Mouse (Mus musculus) embryonic stem cell, embryonic (primary cell): ENCODE measurements around the gene Ppm1d.

ENCODE experiments used
- CTCF ChIA-PET, 4 experiments: fragments of 300-600 bp in 2 of 4; fragments of 350-600 bp in 2 of 4; sonication (Branson Sonifier 250); formaldehyde crosslinking; loops; one replicate each; lab custom pipeline; 2022; ENCODE audit warnings: inconsistent platforms in 2 of 4; lab: Charles Lee
- POLR2A ChIA-PET, 4 experiments: fragments of 300-600 bp in 2 of 4; fragments of 350-600 bp in 2 of 4; sonication (Branson Sonifier 250); formaldehyde crosslinking; loops; one replicate each; lab custom pipeline; 2022; ENCODE audit warnings: antibody characterized with exemption in 4 of 4, inconsistent platforms in 1 of 4; lab: Charles Lee

Gene Ppm1d

DNA sequence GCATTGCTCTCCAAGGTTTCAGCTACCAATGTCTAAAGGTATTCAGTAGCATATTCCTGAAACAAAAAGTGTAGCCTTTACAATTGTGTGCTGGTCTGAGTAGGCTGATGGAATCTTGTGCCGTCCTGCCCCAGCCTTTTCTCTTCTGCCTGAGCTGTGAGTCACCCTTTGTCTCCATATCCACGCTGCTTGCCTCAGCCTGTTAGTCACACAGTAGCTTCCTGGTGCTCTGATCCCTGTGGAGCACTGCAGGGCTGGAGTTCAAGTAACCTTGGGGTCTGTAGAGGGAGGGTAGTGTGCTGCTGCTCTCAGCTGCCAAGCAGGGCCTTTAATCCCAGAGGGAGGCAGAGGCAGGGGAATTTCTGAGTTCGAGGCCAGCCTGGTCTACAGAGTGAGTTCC, 56.8 kb downstream of the Ppm1d start:
- ChIA-PET CTCF (interaction anchor here in 2 of 4 experiments (0.9 to 1.1 kb wide), 3 partner anchors 14 to 15 kb away, joined by 3 read pairs; partner anchors contain the start of gene Bcas3 (in 1 of the 2)), POLR2A (interaction anchor here in 3 of 4 experiments (0.7 to 3.7 kb wide), 4 partner anchors 15 to 30 kb away, joined by 3 to 17 read pairs (median 6); partner anchors contain the start of gene Bcas3 (in 3 of the 3))

DNA sequence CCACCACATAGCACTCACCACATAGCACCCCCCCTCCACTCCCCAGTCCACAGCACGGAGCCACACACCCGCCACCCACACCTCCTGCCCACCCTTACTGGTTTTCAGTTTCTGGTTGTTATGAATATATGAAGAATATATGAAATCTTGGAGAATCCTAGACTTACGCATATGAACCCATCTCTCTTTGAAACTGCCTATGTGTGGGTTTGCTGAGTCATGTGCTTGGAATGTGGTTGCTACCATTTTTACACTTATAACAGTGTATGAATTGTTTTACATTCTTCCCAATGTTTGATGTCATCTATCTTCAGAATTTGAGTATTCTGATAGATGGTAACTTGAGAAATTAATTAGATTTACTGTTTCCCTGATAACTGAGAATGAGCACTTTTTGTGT, 68.0 kb downstream of the Ppm1d start:
- CTCF ChIA-PET, result interaction anchor here in 1 of 4 experiments (0.7 kb wide), 1 partner anchor 1058 kb away, joined by 3 read pairs; no protein-coding TSS in a partner anchor
- POLR2A ChIA-PET, result no interaction called here

DNA sequence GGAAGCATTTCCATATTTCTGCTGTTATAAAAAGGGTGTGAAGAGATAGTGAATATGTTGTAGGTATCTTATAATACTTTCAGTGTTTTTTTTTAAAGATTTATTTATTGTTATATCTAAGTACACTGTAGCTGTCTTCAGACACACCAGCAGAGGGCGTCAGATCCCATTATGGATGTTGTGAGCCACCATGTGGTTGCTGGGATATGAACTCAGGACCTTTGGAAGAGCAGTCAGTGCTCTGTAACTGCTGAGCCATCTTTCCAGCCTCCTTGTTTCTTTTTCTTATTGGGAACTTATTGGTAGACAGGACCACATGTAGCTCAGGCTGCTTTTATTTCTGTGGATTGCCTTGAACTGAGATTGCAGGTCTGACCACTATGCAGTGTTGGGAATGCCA, 69.0 kb downstream of the Ppm1d start:
- ChIA-PET POLR2A (interaction anchor here in 1 of 4 experiments (2.8 kb wide), 1 partner anchor 27 kb away, joined by 11 read pairs; the partner anchor contains the start of gene Bcas3), CTCF (interaction anchor here in 1 of 4 experiments (0.6 kb wide), 1 partner anchor 295 kb away, joined by 4 read pairs; no protein-coding TSS in a partner anchor)

DNA sequence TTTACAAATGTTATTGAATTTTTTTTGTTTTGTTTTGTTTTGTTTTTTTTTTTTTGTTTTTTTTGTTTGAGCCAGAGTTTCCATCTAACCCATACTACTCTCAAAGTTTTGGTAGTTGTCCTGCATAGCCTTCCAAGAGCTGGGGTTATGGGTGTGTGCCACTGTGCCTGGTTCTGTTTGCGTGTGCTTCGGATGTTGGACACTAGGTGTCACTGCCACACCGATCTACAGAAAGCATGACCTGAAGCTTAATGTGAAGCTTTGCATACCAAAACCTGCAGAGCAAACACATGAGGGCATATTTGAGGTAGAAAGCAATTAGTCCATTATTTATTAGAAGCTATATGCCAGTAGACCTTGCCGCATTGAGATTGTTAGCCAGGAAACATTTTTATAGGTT, 71.0 kb downstream of the Ppm1d start:
- CTCF ChIA-PET, result interaction anchor here (0.5 to 2.2 kb wide), 46 partner anchors 8 to 1909 kb away, joined by 3 to 17 read pairs (median 3); partner anchors contain the start of genes Bcas3 (in 1 of the 4) and Taf15 (in 1 of the 4)
- POLR2A ChIA-PET, result interaction anchor here in 3 of 4 experiments (0.7 to 2.8 kb wide), 9 partner anchors 10 to 1494 kb away, joined by 3 to 11 read pairs (median 3); partner anchors contain the start of gene Bcas3 (in 2 of the 3)

DNA sequence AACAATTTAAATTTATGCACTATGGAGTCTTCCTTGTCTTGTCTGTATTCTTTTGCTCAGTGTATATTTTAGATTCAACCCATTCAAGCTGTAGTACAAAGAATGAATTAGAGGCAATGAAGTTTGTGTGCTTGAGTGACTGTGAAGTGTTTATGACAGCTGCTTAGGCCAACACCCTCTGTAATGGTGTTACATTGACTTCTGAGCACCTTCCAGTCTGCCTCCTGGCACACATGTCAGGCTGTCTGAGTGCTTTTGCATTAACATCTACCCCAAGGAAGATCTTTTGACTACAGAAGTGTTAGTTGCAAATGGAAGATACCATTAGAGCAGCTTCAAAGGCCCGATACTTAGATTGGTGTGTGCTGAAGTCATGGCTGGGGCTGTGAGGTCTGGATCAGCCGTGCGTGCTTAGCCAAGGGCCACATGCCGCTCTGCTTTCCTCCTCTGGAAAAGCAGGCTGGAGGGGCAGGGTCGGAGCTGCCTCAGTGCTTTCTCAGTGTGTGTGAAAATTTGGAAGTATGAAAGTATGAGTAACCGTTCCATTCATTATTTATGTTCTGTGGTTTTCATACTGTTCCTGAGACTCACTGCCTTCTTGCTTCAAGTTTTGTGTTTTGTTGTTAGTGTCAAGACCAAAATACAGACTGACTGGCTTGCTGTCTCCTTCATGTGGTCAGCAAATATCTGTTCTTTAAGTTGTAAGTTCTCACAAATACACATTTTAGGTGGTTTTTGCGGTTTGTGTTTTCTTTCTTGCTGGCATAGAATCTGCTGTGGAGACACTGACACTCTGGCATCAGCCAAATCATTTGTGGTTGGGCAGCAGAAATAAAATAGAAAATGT, 73.2 kb downstream of the Ppm1d start:
- ChIA-PET POLR2A (interaction anchor here in 2 of 4 experiments (0.5 to 0.8 kb wide), 2 partner anchors 31 to 321 kb away, joined by 3 read pairs; partner anchors contain the start of gene Bcas3 (in 1 of the 2)), CTCF (interaction anchor here in 1 of 4 experiments (0.8 kb wide), 1 partner anchor 98 kb away, joined by 3 read pairs; no protein-coding TSS in a partner anchor)

DNA sequence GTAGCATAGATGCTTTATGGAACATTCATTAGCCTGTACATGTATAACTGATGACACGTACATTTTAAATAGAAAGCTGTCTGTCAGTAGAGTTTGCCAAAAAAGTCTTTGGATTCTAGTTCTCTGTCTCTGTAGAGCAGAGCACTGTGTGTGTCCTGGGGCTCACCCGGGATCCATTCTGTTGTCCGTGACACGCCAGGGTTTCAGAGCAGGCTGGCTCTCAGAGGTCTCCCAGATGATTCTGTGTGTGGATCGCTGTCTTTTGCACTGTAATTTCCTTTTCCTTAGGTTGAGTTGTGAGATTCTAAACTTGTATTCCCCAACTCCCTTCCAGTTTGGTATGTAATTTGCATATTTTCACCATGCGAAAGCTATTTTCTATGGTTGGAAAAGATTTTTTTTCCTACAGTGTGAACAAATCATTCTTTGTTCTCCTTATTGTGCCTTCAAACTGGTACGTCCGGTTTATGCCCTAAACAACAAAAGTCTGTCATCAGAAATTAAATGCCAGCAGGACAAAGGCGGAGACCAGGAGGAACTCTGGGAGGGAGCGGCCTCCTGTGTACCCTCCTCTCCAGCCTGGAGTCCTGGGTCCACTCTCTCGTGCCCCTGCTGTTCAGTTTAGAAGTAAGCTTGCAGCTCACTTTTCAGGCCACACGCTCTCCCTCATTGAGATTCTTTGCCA, 81.3 kb downstream of the Ppm1d start:
- ChIA-PET CTCF (interaction anchor here in 3 of 4 experiments (0.6 to 2.2 kb wide), 5 partner anchors 10 to 284 kb away, joined by 3 to 13 read pairs (median 6); no protein-coding TSS in a partner anchor), POLR2A (interaction anchor here in 2 of 4 experiments (0.6 to 2.0 kb wide), 8 partner anchors 10 to 209 kb away, joined by 3 to 9 read pairs (median 4); partner anchors contain the start of gene Bcas3 (in 2 of the 2))

DNA sequence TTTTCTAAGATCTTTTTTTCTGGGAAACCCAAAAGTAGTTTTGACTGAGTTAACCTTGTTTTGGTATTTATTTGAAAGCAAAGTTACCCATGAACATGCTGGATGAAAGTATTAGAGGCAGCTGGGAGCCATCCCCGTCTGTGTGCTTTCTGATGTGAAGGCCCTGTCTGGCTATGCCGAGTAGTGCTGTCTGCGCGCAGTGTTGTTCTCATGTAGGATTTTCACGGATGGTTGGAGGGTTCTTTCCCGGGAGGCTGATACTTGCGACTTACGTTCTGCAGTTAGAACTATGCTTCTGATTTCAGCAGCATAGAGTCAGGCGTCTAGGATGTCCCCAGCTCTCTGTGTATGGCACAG, 81.8 kb downstream of the Ppm1d start:
- CTCF ChIA-PET, result interaction anchor here in 3 of 4 experiments (1.0 to 2.2 kb wide), 4 partner anchors 11 to 90 kb away, joined by 3 to 13 read pairs (median 6); no protein-coding TSS in a partner anchor

DNA sequence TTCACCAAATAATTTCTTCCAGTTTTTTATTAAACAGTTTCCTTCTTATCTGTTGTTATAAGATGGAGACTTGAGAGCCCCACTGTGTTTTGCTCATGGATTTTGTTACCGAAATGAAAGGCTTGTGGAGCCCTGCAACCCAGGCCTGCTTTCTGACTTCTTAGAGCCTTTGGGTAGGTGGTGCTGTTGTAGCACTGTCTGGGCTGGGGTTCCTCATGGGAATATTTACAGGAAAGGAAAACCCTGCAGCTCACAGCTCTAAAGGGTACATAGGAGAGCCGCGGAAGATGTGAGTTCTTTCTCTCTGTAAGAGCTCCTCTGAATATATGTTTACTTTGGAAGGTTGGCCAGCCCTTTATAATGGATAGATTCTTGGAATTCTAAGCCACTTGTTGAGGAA, 82.9 kb downstream of the Ppm1d start:
- POLR2A ChIA-PET, result no interaction called here
- CTCF ChIA-PET, result no interaction called here

More for the DNA sequence above, 81.8 kb downstream of the Ppm1d start:
- POLR2A ChIA-PET, result interaction anchor here in 2 of 4 experiments (1.0 to 2.0 kb wide), 7 partner anchors 10 to 210 kb away, joined by 3 to 9 read pairs (median 4); partner anchors contain the start of gene Bcas3 (in 2 of the 2)

DNA sequence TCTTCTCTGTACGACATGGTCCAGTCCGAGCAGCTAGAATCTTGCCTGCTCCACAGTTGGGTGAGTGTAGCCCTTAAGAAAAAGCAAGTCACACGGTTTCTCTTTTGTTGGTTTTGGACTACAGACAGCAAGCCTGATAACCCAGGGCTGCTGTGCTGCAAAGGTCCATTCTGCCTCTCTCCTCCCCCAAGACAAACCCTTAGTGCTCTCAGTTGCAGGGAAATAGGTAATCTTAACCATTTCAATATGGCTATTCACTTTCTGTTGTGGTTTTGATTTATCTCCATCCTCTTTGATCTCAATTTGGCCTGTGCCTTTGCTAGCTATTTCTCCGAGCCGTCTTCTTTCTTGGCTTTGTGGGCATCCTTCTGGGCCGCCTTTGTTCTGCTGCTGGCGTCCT, 84.3 kb downstream of the Ppm1d start:
- POLR2A ChIA-PET, result no interaction called here

More for the DNA sequence above, 84.3 kb downstream of the Ppm1d start:
- CTCF ChIA-PET, result no interaction called here
